Mouse (Mus musculus) heart, embryonic 16.5 days (tissue): ENCODE results near the gene Acox2. TPM values are rescaled to one million over a fixed set of nuclear protein-coding genes. Genes with fewer than 3 reads are reported as not detected.
A peak's percentile ranks its signal among the peaks of the same experiment; 100 is the strongest.

Source experiments
- ATAC-seq: fragments of 200-750 bp; cut with Nextera tagmentation; replicated peaks from 2 replicates; pipeline ENCODE4 v1.8.0; 2017; ENCODE audit warnings: moderate number of reproducible peaks; ENCODE audit not compliant: insufficient read depth, low FRiP score; ENCODE audit errors: extremely low read depth
- H3K27ac ChIP-seq: fragments of 300-500 bp; sonication (generic); 2 replicates; pipeline ENCODE4 v1.5.1; 2014; ENCODE audit warnings: mild to moderate bottlenecking, low read length, control low read depth, moderate library complexity
- H3K27me3 ChIP-seq: fragments of 300-500 bp; sonication (generic); 2 replicates; pipeline ENCODE4 v1.6.1; 2014; ENCODE audit warnings: low read length, mixed read lengths; ENCODE audit not compliant: control insufficient read depth, insufficient read depth
- H3K36me3 ChIP-seq: fragments of 300-500 bp; sonication (generic); 2 replicates; pipeline ENCODE4 v1.6.1; 2014; ENCODE audit not compliant: control insufficient read depth, insufficient read depth
- H3K4me1 ChIP-seq: fragments of 300-500 bp; sonication (generic); 2 replicates; pipeline ENCODE4 v1.6.1; 2014; ENCODE audit warnings: low read length, mixed read lengths; ENCODE audit not compliant: control insufficient read depth, insufficient read depth
- H3K4me2 ChIP-seq: fragments of 300-500 bp; sonication (generic); 2 replicates; pipeline ENCODE4 v1.6.1; 2014; ENCODE audit warnings: low read depth, mild to moderate bottlenecking, control low read depth, low read length
- H3K4me3 ChIP-seq: fragments of 300-500 bp; sonication (generic); 2 replicates; pipeline ENCODE4 v1.5.1; 2014; ENCODE audit warnings: mild to moderate bottlenecking, control low read depth, low read length
- H3K9ac ChIP-seq: fragments of 300-500 bp; sonication (generic); 2 replicates; pipeline ENCODE4 v1.6.1; 2014; ENCODE audit warnings: low read length, control low read depth
- H3K9me3 ChIP-seq: fragments of 300-500 bp; sonication (generic); replicated peaks from 2 replicates; pipeline ENCODE4 v1.6.1; 2016; ENCODE audit warnings: low read length; ENCODE audit not compliant: control insufficient read depth
- WGBS: fragments of 180-500 bp; shearing (Covaris S2); extraction: QIAGEN DNeasy Blood & Tissue Kit; methylation state at CpG from one replicate; pipeline ENCODE4 v1.1.7; 2014; 5-methylcytosine and 5-hydroxymethylcytosine counted together
- polyA plus RNA-seq: library from polyadenylated mRNA; unstranded; fragments of >200 nt; fragmentation: Nextera tagmentation; extraction: Ambion mirVana; gene quantifications from 2 replicates; pipeline ENCODE4 v1.2.1, GENCODE M21; 2015

Acox2 gene
- 0.45 and 0.67 TPM in 2 replicates for polyA plus RNA-seq

DNA sequence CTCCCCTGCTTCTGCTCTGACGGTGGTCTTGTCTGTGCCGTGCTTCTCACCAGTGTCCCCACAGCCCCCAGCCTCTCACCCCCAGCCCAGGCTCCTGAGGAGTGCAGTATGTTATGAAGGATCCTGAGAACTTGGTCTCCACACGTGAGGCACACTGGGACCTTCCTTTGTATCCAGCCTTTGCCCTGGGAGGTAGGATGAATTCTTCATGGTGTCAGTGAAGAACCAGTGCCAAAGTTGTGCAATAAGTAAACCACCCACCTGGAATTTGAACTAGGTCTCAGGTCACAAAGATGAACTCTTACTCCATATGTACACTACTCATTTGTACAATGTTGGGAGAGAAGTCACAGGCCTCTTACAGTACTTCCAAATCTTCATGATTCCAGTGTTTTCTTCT, at the start of gene Acox2:
Gene Acox2 (minus strand): TSS at position 188 of the 400 bp plus-strand sequence.
- ATAC-seq: no peak
- Histone ChIP-seq H3K27me3 (peaks cover 3% of the 10 kb centered on the region; the same call in 1 of the 2 replicates), H3K4me2 (no peak within 1 kb of the TSS), H3K4me3 (no peak within 1 kb of the TSS), H3K9me3 (no peaks in the 10 kb centered on the region), H3K4me1 (no peaks in the 10 kb centered on the region), H3K36me3 (no peaks in the 10 kb centered on the region), H3K9ac (no peak within 1 kb of the TSS), H3K27ac (no peak within 1 kb of the TSS)
- 71% methylated on average over 3 of the region's 3 CpGs for WGBS

DNA sequence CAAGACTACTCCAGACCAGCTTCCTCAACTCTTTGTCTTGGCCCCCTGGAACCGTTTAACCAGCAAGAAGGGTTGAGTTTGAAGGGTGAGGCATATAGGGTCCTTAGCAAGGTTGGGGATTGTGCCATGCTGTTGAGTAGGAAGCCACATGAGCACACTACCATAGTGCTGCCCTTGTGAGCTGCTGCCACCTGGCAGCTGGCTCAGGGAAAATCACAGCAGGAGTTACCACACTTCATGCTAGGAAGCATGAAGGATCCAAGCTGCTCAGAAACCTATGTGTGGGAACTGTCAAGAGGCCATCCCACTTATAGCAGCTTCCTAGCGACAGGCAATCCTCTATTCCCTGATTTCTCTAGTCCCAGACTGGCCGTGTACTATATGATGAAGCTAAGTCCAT, 49.5 kb upstream of the Acox2 start:
- ATAC-seq: no peak
- H3K4me2 ChIP-seq: no peak overlapping the region

DNA sequence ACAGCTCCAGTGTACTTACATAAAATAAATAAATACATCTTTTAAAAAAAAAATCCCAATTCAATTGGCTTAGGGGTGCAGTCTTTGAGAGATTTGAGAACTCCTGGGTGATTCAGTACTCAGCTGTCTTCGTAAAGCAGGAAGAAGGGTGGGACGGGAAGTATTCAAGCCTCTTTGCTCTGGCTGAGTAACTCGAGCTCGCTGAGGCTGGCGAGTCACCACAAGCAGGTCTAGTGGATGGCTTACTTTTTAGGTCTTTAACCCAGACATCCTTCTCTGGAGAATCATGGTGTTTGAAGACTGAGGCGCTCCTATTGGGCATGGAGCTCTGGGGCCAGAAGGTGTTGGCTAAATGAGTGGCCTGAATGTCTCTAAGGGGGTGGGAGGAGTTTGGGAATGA, 47.7 kb upstream of the Acox2 start:
- H3K9me3 ChIP-seq: no peaks in the 10 kb centered on the region
- H3K4me3 ChIP-seq: no peak overlapping the region
- WGBS: 70% methylated on average over 6 of the region's 6 CpGs
- H3K4me1 ChIP-seq: peaks cover 13% of the 10 kb centered on the region
- H3K36me3 ChIP-seq: no peaks in the 10 kb centered on the region
- no peak overlapping the region for H3K27ac ChIP-seq
- no peak for ATAC-seq
- no peak overlapping the region for H3K4me2 ChIP-seq
- H3K27me3 ChIP-seq: no peaks in the 10 kb centered on the region
- no peak overlapping the region for H3K9ac ChIP-seq

More for the DNA sequence above, 49.5 kb upstream of the Acox2 start:
- H3K4me3 ChIP-seq: no peak overlapping the region
- peaks cover 8% of the 10 kb centered on the region for H3K4me1 ChIP-seq
- WGBS: 59% methylated on average over 3 of the region's 3 CpGs
- H3K27me3 ChIP-seq: no peaks in the 10 kb centered on the region
- no peaks in the 10 kb centered on the region for H3K36me3 ChIP-seq
- no peak overlapping the region for H3K9ac ChIP-seq
- no peak overlapping the region for H3K27ac ChIP-seq
- H3K9me3 ChIP-seq: no peaks in the 10 kb centered on the region

DNA sequence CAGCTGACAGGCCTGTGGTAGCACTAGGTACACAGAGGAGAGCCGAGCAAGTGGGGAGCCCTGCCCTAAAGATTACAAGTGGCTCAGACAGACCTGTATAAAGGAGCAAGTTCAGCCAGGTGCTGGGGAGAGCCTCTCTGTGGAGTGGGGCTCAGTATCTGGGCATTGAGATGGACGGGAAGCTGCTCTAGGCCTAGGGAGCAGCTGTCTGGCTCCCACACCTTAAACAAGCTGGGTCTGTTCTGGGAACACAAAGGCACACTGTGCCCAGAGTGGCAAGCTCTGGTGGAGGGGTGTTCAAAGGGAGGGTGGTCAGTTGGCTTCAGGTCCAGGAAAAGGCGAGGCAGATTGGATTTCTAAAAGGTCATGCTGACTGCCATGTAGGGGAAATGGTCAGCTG, 45.9 kb upstream of the Acox2 start:
- Histone ChIP-seq H3K4me3 (no peak overlapping the region), H3K36me3 (no peaks in the 10 kb centered on the region), H3K27me3 (no peaks in the 10 kb centered on the region), H3K4me1 (peaks cover 13% of the 10 kb centered on the region), H3K4me2 (no peak overlapping the region), H3K9me3 (no peaks in the 10 kb centered on the region), H3K9ac (no peak overlapping the region), H3K27ac (no peak overlapping the region)
- no peak for ATAC-seq
- WGBS: 58% methylated on average over 3 of the region's 3 CpGs

DNA sequence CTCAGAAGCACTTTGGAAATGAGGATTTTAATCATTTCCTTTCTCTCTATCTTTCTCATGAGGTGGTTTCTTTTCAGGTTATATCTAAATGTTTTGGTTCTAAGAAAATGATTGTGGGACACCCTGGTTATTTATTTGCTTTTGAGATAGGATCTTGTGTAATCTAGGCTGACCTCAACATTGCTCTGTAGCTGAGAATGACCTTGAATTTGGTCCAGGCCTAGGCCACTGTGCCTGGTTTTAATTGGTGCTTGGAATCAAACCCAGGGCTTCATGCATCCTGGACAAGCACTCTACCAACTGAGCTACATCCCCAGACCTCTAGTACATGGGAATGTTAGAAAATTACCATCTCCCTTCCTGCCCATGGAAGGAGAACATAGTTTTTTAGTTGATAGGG, 44.9 kb upstream of the Acox2 start:
- no peaks in the 10 kb centered on the region for H3K9me3 ChIP-seq
- no peak overlapping the region for H3K4me3 ChIP-seq
- H3K9ac ChIP-seq: no peak overlapping the region
- no peak overlapping the region for H3K4me2 ChIP-seq
- H3K36me3 ChIP-seq: no peaks in the 10 kb centered on the region
- ATAC-seq: no peak
- H3K27me3 ChIP-seq: 0 out of 2 replicates have a peak, but pooled peaks cover 3% of the 10 kb centered on the region
- no peak overlapping the region for H3K27ac ChIP-seq
- peaks cover 5% of the 10 kb centered on the region; the same call in 1 of the 2 replicates for H3K4me1 ChIP-seq

DNA sequence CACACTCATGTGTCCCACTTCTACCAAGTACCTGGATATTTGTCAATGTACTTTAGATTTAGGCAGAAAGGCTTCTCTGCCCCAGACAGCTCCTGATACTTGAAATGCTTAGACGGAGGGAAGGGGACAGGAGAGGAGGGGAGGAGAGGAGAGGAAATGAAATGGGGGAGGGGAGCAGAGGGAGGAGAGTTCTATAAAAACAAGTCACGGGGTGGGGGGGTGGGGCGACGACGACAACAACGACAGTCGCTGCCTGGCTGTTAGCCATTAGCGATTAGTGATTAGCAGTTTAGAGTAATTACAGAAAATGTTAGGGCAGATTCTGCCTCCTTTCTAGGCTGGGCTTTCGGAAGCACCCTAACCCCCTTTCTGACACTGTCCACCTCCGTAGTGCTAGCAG, 43.5 kb upstream of the Acox2 start:
- peak overlapping the region; percentile 18 for H3K4me2 ChIP-seq
- H3K9ac ChIP-seq: no peak overlapping the region
- no peak overlapping the region for H3K4me3 ChIP-seq
- WGBS: 22% methylated on average over 10 of the region's 10 CpGs
- H3K36me3 ChIP-seq: no peaks in the 10 kb centered on the region
- H3K27me3 ChIP-seq: 0 out of 2 replicates have a peak, but pooled peaks cover 3% of the 10 kb centered on the region
- no peak for ATAC-seq
- H3K9me3 ChIP-seq: no peaks in the 10 kb centered on the region
- H3K27ac ChIP-seq: no peak overlapping the region
- peaks cover 7% of the 10 kb centered on the region for H3K4me1 ChIP-seq

DNA sequence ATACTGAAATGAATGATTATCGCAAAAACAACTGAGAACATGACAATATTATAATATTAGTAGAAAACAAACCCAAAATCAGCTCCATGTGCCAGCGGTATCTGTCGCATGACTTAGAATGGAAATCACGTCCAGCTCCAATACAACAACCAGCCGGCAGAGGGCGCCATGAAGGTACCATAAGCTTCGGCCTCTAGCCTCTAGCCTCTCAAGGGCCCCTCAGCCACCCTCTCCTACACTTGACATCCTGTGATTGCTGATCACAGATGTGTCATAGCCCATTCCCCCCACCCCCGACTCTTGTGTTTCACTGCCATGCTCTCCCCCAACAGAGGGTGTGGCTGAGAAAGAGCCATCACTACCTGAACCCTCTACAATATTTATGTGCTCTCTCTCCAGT, 41.1 kb upstream of the Acox2 start:
- Histone ChIP-seq H3K4me3 (no peak overlapping the region), H3K4me1 (peaks cover 7% of the 10 kb centered on the region), H3K9ac (no peak overlapping the region), H3K36me3 (no peaks in the 10 kb centered on the region), H3K9me3 (no peaks in the 10 kb centered on the region), H3K4me2 (no peak overlapping the region), H3K27ac (no peak overlapping the region), H3K27me3 (0 out of 2 replicates have a peak, but pooled peaks cover 3% of the 10 kb centered on the region)
- ATAC-seq: no peak
- WGBS: 32% methylated on average over 8 of the region's 8 CpGs

DNA sequence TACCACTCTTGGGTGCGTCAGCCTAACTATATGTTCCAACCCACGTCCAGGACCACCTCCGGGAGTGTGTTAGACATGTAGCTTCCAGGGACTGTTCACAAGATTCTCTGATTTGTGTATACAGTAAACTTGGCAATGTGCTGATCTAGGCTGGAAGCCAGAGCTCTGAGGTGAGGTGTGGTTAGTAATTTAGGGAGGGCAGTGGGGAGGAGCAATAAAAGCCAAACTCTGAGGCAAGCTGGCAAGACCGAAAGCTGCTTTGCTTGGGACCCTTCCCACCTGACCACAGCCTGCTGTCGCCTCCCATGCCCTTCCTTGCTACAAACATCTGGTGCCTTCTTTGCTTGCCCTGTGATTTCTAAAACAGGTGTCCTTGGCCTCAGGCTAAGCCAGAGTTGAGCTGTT, 38.7 kb upstream of the Acox2 start:
- no peaks in the 10 kb centered on the region for H3K9me3 ChIP-seq
- WGBS: 66% methylated on average over 5 of the region's 5 CpGs
- H3K27me3 ChIP-seq: 0 out of 2 replicates have a peak, but pooled peaks cover 3% of the 10 kb centered on the region
- ATAC-seq: no peak
- no peak overlapping the region for H3K4me3 ChIP-seq
- H3K4me2 ChIP-seq: no peak overlapping the region
- peaks cover 7% of the 10 kb centered on the region for H3K4me1 ChIP-seq
- H3K36me3 ChIP-seq: no peaks in the 10 kb centered on the region
- no peak overlapping the region for H3K27ac ChIP-seq
- H3K9ac ChIP-seq: no peak overlapping the region

DNA sequence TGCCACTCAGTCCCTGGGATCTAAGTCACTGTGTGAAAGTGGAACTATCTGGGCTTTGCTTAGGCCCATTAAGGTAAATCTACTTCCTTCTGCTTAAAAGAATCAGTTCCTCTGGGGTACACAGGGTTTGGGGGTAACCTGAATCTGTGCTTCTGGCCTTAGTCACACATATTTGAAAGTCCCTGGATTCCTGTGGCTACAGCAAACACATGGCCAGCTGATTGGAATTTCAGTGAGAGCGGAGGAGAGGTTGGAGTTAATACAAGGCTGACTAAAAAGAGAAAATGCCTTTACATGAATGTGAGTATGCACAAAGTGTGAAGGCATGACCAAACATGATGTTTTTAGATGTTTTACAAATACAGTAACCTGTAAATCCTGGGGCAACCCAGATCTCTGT, 35.1 kb upstream of the Acox2 start:
- no peak overlapping the region for H3K9ac ChIP-seq
- peaks cover 6% of the 10 kb centered on the region for H3K9me3 ChIP-seq
- H3K4me3 ChIP-seq: no peak overlapping the region
- H3K27ac ChIP-seq: no peak overlapping the region
- 0 out of 2 replicates have a peak, but pooled peaks cover 2% of the 10 kb centered on the region for H3K27me3 ChIP-seq
- H3K4me1 ChIP-seq: peaks cover 3% of the 10 kb centered on the region; the same call in 1 of the 2 replicates
- WGBS: 72% methylated on average over 1 of the region's 1 CpGs
- no peak for ATAC-seq
- no peak overlapping the region for H3K4me2 ChIP-seq
- H3K36me3 ChIP-seq: no peaks in the 10 kb centered on the region
